Mouse (Mus musculus) right cerebral cortex, postnatal 10 days (tissue): ENCODE measurements around the gene Rrp12.

Source experiments
- DNase-seq, 2 experiments: peaks; one replicate each; pipeline ENCODE4 v3.0.0; 2021; ENCODE audit warnings: low spot score in 2 of 2

Gene Rrp12

DNA sequence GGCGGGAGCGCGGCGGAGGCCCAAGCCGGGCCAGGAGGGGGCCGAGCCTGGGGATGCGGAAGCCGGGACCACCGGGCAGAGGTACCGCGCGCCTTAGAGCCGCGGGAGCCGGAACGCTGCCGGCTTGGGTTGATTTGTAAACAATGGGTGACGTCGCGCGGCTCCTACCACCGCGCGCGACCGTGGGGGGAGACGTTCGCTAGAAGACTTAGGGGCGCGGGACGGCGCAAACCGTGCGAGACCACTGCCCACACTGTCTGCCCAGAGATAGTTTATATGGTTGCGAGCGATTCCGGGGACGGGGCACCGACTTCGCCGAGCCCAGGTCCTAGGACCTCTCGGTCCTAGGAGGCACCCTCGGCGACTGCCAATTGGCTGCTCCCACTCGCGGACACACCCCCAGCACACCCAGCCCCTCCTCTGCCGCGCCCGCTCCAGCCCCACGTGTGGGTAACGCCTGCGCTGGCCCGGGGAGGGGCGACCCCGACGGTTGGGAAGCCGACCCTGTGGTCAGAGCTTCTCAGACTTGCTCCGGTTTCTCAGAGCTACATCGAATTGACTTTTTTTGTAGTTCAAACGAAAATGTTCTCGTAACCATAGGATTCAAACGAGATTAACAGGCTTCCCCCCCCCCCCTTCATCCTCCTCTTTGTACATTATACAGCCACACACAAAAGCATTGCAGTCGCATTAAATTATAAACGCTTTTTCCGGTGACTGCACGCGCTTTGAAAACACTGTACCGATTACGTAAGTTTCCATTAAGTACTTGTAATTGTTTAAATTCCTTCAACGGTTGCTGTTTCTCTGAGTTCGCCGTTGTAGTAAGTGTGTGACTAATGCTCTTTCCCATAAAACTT lies 47.8 kb downstream of the Rrp12 start, which contains the start of gene Frat2:
Frat2 (minus strand) TSS at position 141 of the 860 bp plus-strand sequence.
- peak; percentile 91 to 92 for DNase-seq

GRCm38 (mm10) chr19:41847614-41847991 lies 48.4 kb downstream of the Rrp12 start:
- peak; percentile 69 to 79 for DNase-seq

DNA sequence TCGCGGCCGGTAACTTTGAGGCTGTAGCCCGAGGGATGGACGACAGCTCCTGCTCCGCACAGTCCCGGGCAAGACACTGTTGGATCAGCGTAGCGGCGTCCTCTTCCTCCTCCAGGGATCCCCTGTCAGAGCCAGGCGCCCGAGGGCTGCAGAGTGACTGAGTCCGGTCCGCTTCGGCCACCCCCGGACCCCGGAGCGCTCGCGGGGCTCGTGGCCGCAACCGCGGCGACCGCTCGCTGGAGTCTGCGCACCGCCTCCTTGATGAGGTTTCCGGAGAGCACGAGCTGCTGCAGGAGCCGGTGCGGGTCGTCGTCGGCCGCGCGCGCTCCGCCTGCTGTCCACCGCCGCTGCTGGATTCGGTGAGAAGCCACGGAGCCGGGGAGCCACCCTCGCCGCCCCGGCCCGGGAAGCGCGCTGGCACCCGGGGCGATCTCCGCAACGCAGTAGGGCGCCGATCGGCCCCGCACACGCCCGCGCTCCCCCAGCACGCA lies 48.8 kb downstream of the Rrp12 start:
- DNase-seq = peak; percentile 55 to 66

GRCm38 (mm10) chr19:41846366-41847090 lies 49.4 kb downstream of the Rrp12 start:
- DNase-seq = peak in 1 of 2 experiments; percentile 49

- no peak for DNase-seq
These were observed 51.6 kb downstream of the Rrp12 start for GRCm38 (mm10) chr19:41844345-41844744.

DNA sequence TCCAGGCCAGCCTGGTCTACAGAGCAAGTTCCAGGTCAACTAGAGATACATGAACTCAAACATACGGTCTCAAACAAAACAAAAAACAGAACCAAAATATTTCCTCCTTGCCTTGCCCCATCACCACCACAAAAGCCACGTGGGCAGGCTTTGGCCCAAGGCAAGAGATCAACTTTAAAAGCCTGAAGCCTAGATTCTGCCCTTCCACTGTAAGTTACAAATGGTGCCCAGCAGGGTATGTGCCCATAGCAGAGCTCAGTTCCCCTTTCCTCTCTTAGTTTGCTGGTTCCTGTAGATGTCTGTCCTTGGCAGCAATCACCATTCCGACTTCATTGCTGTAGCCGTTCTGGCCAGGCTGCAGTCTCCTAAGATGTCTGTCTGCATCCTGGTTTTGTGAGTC lies 53.3 kb downstream of the Rrp12 start:
- DNase-seq = no peak

DNA sequence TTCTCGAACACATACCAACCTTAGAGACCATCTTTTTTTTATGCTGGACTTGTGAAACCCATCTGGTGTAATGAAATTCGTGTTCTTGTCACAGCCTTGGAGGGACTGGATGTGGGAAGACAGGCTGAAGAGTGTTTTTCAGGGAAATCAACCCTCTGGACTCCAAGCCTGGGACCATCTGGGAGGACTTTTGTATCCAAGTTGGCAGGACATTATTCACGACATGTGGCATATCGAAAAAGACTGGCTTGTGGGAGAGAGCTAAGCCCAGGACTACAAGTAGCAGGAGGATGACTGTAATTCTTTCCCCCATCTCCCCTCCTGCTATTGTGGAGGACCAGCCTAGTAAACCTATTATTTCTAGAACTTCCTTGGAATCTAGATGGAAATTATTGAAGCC lies 53.8 kb downstream of the Rrp12 start:
- DNase-seq = peak in 1 of 2 experiments; percentile 49

GRCm38 (mm10) chr19:41841105-41841750 lies 54.7 kb downstream of the Rrp12 start:
- no peak for DNase-seq

- DNase-seq = no peak
These were observed 56.3 kb downstream of the Rrp12 start for GRCm38 (mm10) chr19:41839685-41840084.

GRCm38 (mm10) chr19:41838808-41839207 lies 57.2 kb downstream of the Rrp12 start:
- DNase-seq = no peak

GRCm38 (mm10) chr19:41837917-41838261 lies 58.1 kb downstream of the Rrp12 start:
- no peak for DNase-seq

DNA sequence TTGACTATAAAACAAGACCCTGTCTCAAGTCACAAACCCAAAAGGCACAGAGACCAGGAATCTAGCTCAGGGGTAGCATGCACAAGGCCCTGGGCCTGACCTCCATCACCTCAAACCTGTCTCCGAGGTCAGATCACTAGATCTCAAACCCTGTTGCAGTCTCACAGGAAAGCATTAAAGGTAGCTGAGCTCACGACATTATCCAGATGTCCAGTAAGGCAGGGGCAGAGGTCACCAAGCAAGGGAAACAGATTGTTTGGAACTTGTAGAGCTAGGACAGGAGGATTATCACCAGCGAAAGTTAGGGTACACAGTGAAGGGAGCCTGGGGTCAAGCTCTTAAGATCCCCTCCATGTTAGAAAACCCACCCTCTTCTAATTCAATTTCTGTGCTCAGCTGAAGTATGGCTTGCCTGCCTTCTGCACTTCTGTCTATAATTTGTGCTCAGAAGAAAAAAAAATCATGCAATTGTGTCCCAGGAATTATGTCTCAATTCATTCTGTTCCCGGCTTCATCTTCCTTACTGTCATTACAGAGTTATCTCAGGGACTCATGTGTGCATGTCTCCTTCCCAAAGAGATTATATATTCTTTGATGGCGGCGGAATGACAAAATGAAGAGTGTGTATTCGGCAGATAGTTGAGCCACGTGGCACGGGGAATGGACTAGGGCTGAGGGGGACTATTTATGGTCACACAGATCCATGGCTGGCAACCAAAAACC lies 58.6 kb downstream of the Rrp12 start:
- no peak for DNase-seq

DNA sequence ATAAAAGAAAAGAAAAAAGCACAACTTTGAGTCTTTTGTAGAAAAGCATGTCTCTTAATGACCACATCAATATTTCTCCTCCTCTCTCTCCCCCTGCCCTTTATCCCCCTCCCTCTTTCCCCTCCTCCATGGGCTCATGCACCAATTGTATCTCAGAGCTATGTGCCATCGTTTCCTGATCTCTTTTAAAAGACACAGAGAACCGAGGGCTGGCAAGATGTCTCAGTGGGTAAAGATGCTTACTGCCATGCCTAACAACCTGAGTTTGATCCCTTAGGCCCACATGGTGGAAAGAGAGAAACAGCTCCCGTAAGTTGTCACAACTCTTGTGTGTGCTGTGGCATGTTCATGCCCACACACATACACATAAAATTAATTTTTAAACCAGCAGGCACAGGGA lies 59.3 kb downstream of the Rrp12 start:
- DNase-seq = no peak

DNA sequence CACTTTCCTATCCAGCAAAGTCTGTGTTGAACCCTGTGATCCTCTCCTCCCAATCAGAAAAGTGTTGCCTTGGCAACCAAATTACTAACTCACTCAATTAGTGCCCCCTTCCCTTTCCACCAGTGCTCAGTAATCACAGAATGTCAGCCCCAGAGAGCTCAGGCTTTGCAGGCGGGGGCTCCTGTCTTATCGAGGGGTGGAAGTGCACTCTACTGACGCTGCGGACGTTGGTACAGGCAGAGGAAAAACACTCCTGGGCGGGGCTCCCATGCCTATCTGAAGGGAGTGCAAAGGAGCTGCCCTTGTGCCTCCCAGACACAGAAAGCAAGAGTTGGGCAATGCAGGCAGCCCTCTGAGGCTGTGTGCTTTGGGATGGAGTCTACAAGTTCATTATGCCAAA lies 60.2 kb downstream of the Rrp12 start:
- DNase-seq = peak; percentile 56 to 65

- DNase-seq = no peak
These were observed 60.6 kb downstream of the Rrp12 start for GRCm38 (mm10) chr19:41835407-41835806.

DNA sequence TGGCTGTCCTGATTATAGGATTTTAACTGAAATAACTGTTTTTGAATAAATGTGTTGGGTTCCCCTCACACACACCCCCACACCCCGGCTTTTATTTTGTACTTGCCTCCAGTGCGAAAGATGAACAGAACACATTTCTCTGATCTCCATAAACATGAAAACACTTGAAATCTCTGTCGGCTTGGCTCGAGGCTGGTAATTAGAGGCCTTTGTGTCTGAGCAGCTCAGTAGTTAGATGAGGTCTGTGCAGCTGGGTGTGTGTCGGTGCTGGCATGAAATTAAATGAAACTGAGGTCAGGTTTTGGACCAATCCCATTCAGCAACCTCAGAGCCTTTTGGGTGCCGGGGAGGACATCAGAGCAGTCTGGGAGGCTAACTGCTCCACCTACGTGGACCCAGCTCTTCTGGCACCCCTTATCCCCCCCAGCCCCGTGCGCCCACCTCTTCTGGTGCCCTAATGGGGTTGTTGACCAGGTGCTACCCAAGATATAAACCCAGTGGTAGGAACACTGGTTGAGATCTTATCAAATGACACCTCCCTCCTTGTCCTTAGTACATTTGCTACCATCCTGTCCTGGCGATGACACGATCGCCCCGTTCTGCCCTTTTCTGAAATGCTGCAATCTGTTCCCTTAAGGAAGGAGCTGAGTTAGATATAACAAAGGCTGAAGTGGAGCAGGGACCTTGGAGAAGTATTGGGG lies 63.3 kb downstream of the Rrp12 start:
- peak in 1 of 2 experiments; percentile 41 for DNase-seq

DNA sequence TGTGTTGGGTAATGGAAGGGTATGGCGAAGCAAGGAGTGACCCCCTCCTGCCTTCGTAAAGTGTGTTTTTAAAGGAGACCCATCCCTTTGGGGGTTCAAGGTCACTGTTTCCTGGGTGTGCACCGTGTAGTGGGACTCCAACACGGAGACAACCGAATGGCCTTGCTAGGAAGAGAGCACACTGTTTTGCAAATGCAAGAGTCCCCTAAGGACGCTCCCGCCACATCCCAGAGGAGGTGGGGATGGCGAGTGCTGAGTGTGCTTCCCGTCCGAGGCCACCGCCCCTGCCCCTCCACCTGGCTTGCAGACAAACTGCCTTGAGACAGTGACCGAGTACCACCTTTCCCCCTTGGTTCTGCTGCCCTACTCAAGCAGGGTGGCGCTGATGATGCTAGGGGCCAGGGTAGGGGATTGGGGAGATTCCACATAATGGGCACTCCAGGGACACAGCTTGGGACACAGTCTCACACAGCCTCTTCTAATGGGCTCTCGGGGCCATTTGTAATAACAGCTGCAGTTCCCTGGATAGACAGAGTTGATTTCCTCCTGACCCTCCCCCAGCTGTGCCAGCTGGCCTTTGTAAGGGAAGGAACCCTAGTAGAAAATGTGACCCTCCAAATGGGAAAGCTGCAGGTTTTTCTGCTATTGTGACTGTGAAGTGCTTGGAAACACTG lies 64.1 kb downstream of the Rrp12 start:
- DNase-seq = peak; percentile 33 to 38

GRCm38 (mm10) chr19:41831101-41831570 lies 64.8 kb downstream of the Rrp12 start:
- DNase-seq = peak; percentile 70 to 75

DNA sequence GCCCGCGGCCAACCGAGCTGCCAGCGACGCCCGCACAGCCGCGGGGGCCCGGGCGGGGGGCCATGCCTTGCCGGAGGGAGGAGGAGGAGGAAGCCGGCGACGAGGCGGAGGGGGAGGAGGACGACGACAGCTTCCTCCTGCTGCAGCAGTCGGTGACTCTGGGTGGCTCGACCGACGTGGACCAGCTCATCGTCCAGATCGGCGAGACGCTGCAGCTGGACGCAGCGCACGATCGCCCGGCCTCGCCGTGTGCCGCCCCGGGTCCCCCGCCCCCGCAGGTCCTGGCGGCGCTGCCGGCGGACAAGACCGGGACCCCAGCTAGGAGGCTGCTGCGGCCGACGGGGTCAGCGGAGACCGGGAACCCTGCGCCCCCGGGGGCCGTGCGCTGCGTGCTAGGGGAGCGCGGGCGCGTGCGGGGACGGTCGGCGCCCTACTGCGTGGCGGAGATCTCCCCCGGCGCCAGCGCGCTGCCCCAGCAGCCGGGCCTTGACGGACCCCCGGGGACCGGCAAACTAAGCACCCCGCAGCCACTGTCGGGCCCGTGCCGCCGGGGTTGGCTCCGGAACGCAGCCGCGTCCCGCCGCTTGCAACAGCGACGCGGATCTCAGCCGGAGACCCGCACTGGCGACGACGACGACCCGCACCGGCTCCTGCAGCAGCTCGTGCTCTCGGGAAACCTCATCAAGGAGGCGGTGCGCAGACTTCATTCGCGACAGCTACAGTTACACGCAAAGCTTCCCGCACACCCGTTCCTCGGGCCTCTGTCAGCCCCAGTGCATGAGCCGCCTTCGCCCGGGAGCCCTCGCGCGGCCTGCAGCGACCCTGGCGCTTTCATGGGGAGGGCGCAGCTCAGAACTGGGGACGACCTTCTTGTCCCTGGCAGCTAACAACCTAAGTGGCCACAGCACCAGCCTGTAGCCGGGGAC lies 65.6 kb downstream of the Rrp12 start:
- peak; percentile 85 to 87 for DNase-seq
